Mouse (Mus musculus) small intestine, adult 2 months (tissue): Measurements from ENCODE around the gene Gm20388.

Experiments
- CTCF ChIP-seq: fragments of 200-500 bp; IDR thresholded peaks from 2 replicates; pipeline ENCODE4 v1.5.1; 2012; ENCODE audit warnings: low read depth, mild to moderate bottlenecking, control low read depth, inconsistent platforms, low read length, moderate library complexity, mixed read lengths; ENCODE audit not compliant: insufficient replicate concordance, insufficient read length; ENCODE audit errors: extremely low read depth
- POLR2A ChIP-seq: fragments of 200-500 bp; IDR thresholded peaks from 2 replicates; pipeline ENCODE4 v1.6.1; 2012; ENCODE audit warnings: low read depth, mild to moderate bottlenecking, control low read depth, inconsistent platforms, low read length, moderate library complexity

DNA sequence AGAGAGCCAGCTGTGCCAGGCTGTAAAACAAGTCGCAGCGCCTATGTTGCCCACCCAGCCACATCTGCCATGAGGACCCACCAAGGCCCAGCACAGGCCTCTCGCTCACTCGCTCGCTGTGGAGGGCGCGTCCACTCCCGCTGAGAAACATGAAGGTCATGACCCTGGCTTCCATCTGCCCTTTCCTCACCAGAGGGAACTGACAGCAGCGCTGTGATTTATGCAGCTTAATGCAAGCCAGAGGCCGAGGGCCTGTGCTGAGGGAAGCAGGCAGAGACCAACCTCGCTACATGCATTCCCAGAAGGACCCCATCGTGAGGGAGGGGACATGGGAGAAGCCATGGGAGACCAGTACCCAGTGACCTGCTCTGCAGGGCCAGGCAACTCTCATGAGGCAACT, 1029.6 kb downstream of the Gm20388 start:
- TF ChIP-seq CTCF = no peak
- TF ChIP-seq POLR2A = no peak
